Mouse (Mus musculus) forebrain, embryonic 10.5 days (tissue): ENCODE measurements around the gene Mpv17. TPM values are rescaled to one million over a fixed set of nuclear protein-coding genes. Genes with fewer than 3 reads are reported as not detected.
A peak's percentile ranks its signal among the peaks of the same experiment; 100 is the strongest.

ENCODE experiments used
- DNase-seq: peaks from one replicate; pipeline ENCODE4 v3.0.0-alpha.2; 2017; ENCODE audit warnings: low spot score; ENCODE audit errors: extremely low spot score
- H3K27ac ChIP-seq: fragments of 300-500 bp; sonication (generic); 2 replicates; pipeline ENCODE4 v1.5.1; 2016; ENCODE audit warnings: mild to moderate bottlenecking
- H3K27me3 ChIP-seq: fragments of 300-500 bp; sonication (generic); 2 replicates; pipeline ENCODE4 v1.6.1; 2016; ENCODE audit warnings: mild to moderate bottlenecking; ENCODE audit not compliant: poor library complexity, severe bottlenecking
- H3K36me3 ChIP-seq: fragments of 300-500 bp; sonication (generic); replicated peaks from 2 replicates; pipeline ENCODE4 v1.6.1; 2016; ENCODE audit warnings: mild to moderate bottlenecking, moderate library complexity
- H3K4me1 ChIP-seq: fragments of 300-500 bp; sonication (generic); 2 replicates; pipeline ENCODE4 v1.6.1; 2016
- H3K4me3 ChIP-seq: fragments of 300-500 bp; sonication (generic); 2 replicates; pipeline ENCODE4 v1.5.1; 2016; ENCODE audit warnings: mild to moderate bottlenecking, moderate library complexity
- H3K9me3 ChIP-seq: fragments of 300-500 bp; sonication (generic); 2 replicates; pipeline ENCODE4 v1.6.1; 2016; ENCODE audit warnings: mild to moderate bottlenecking, moderate library complexity
- WGBS: fragments of 180-500 bp; shearing (Covaris S2); methylation state at CpG from one replicate; pipeline ENCODE4 v1.1.7; 2016; 5-methylcytosine and 5-hydroxymethylcytosine counted together
- polyA plus RNA-seq: library from polyadenylated mRNA; unstranded; fragments of >200 nt; fragmentation: Nextera tagmentation; extraction: Ambion mirVana; gene quantifications from 2 replicates; pipeline ENCODE4 v1.2.1, GENCODE M21; 2016

The Mpv17 gene
- polyA plus RNA-seq, 1 experiment from 2014 or later, result 60.4 TPM

- WGBS, result 93% methylated on average over 16 of the region's 16 CpGs
- Histone ChIP-seq H3K27me3 (no peaks in the 10 kb centered on the region), H3K36me3 (peaks cover 74% of the 10 kb centered on the region), H3K27ac (no peak overlapping the region), H3K4me1 (peaks cover 25% of the 10 kb centered on the region), H3K9me3 (no peaks in the 10 kb centered on the region), H3K4me3 (peak overlapping the region; percentile 73)
- DNase-seq, result no peak
Observed at GRCm38 (mm10) chr5:31194486-31195485, 40.7 kb upstream of the Mpv17 start.

GRCm38 (mm10) chr5:31193631-31194281, 39.7 kb upstream of the Mpv17 start:
- Histone ChIP-seq H3K4me1 (peaks cover 25% of the 10 kb centered on the region), H3K36me3 (peaks cover 73% of the 10 kb centered on the region), H3K4me3 (peak overlapping the region; percentile 73), H3K27me3 (no peaks in the 10 kb centered on the region), H3K27ac (peak overlapping the region; percentile 87), H3K9me3 (no peaks in the 10 kb centered on the region)
- no peak for DNase-seq
- 15% methylated on average over 25 of the region's 25 CpGs for WGBS

GRCm38 (mm10) chr5:31192939-31193630, 39.0 kb upstream of the Mpv17 start, which contains the start of the genes Snx17 and Eif2b4:
TSS of gene Snx17 (plus strand) at chr5:31193227.
TSS of gene Eif2b4 (minus strand) at chr5:31193430.
- Histone ChIP-seq H3K27ac (peak within 1 kb of the TSS; percentile 87), H3K36me3 (peaks cover 73% of the 10 kb centered on the region), H3K27me3 (no peaks in the 10 kb centered on the region), H3K9me3 (no peaks in the 10 kb centered on the region), H3K4me3 (peak within 1 kb of the TSS; percentile 73), H3K4me1 (peaks cover 25% of the 10 kb centered on the region)
- WGBS, result under 1% methylated on average over 48 of the region's 48 CpGs
- DNase-seq, result peak; percentile 99

- peaks cover 25% of the 10 kb centered on the region for H3K4me1 ChIP-seq
- DNase-seq, result no peak
- WGBS, result 16% methylated on average over 42 of the region's 42 CpGs
- peak overlapping the region; percentile 87 for H3K27ac ChIP-seq
- H3K27me3 ChIP-seq, result no peaks in the 10 kb centered on the region
- H3K4me3 ChIP-seq, result peak overlapping the region; percentile 73
- no peaks in the 10 kb centered on the region for H3K9me3 ChIP-seq
- peaks cover 73% of the 10 kb centered on the region for H3K36me3 ChIP-seq
Observed at GRCm38 (mm10) chr5:31192045-31192938, 38.2 kb upstream of the Mpv17 start.

GRCm38 (mm10) chr5:31190201-31190600, 36.1 kb upstream of the Mpv17 start:
- peaks cover 61% of the 10 kb centered on the region for H3K36me3 ChIP-seq
- H3K4me1 ChIP-seq, result peaks cover 25% of the 10 kb centered on the region
- no peaks in the 10 kb centered on the region for H3K9me3 ChIP-seq
- no peaks in the 10 kb centered on the region for H3K27me3 ChIP-seq
- no peak overlapping the region for H3K27ac ChIP-seq
- WGBS, result 90% methylated on average over 9 of the region's 9 CpGs
- H3K4me3 ChIP-seq, result no peak overlapping the region
- no peak for DNase-seq

GRCm38 (mm10) chr5:31188223-31188840, 34.3 kb upstream of the Mpv17 start:
- H3K9me3 ChIP-seq, result no peaks in the 10 kb centered on the region
- no peak for DNase-seq
- no peak overlapping the region for H3K27ac ChIP-seq
- no peaks in the 10 kb centered on the region for H3K27me3 ChIP-seq
- peaks cover 14% of the 10 kb centered on the region for H3K4me1 ChIP-seq
- no peak overlapping the region for H3K4me3 ChIP-seq
- peaks cover 51% of the 10 kb centered on the region for H3K36me3 ChIP-seq
- WGBS, result 83% methylated on average over 4 of the region's 4 CpGs

GRCm38 (mm10) chr5:31183678-31184077, 29.6 kb upstream of the Mpv17 start:
- 68% methylated on average over 4 of the region's 4 CpGs for WGBS

GRCm38 (mm10) chr5:31181183-31181770, 27.2 kb upstream of the Mpv17 start:
- Histone ChIP-seq H3K27me3 (no peaks in the 10 kb centered on the region), H3K36me3 (peaks cover 18% of the 10 kb centered on the region), H3K9me3 (no peaks in the 10 kb centered on the region), H3K4me3 (peak overlapping the region; percentile 71; the same call in 1 of the 2 replicates), H3K4me1 (peaks cover 16% of the 10 kb centered on the region), H3K27ac (no peak overlapping the region)
- WGBS, result 95% methylated on average over 9 of the region's 9 CpGs
- no peak for DNase-seq

More at GRCm38 (mm10) chr5:31183678-31184077, 29.6 kb upstream of the Mpv17 start:
- no peak for DNase-seq
- Histone ChIP-seq H3K27ac (no peak overlapping the region), H3K36me3 (peaks cover 23% of the 10 kb centered on the region), H3K4me1 (peaks cover 11% of the 10 kb centered on the region), H3K4me3 (no peak overlapping the region), H3K27me3 (no peaks in the 10 kb centered on the region), H3K9me3 (no peaks in the 10 kb centered on the region)

GRCm38 (mm10) chr5:31179766-31180630, 25.9 kb upstream of the Mpv17 start, which contains the start of the genes Gm29609 and Gtf3c2:
TSS of gene Gm29609 (minus strand) at chr5:31179911.
TSS of gene Gtf3c2 (minus strand) at chr5:31180144.
- peaks cover 24% of the 10 kb centered on the region for H3K36me3 ChIP-seq
- no peaks in the 10 kb centered on the region for H3K27me3 ChIP-seq
- H3K9me3 ChIP-seq, result no peaks in the 10 kb centered on the region
- H3K4me3 ChIP-seq, result peak within 1 kb of the TSS; percentile 71
- under 1% methylated on average over 59 of the region's 59 CpGs for WGBS
- peaks cover 16% of the 10 kb centered on the region for H3K4me1 ChIP-seq
- DNase-seq, result peak; percentile 87
- H3K27ac ChIP-seq, result peak within 1 kb of the TSS; percentile 92

GRCm38 (mm10) chr5:31179301-31179765, 25.3 kb upstream of the Mpv17 start:
- no peaks in the 10 kb centered on the region for H3K27me3 ChIP-seq
- peak overlapping the region; percentile 92 for H3K27ac ChIP-seq
- no peak for DNase-seq
- peaks cover 31% of the 10 kb centered on the region for H3K36me3 ChIP-seq
- peak overlapping the region; percentile 71 for H3K4me3 ChIP-seq
- no peaks in the 10 kb centered on the region for H3K9me3 ChIP-seq
- peaks cover 16% of the 10 kb centered on the region for H3K4me1 ChIP-seq
- WGBS, result under 1% methylated on average over 25 of the region's 25 CpGs
